Mouse (Mus musculus): ENCODE measurements at regions not wholly inside any gene's neighbourhood (a gene's known extent, or its start where the extent isn't known, plus 50 kb on each side); places are given as distances from the start of the nearest gene placed in this dataset.

- no peak for ATAC-seq (ENCODE audit: low FRiP score)
- 91% methylated on average over 4 of the region's 4 CpGs for WGBS
- H3K9ac ChIP-seq (ENCODE audit: low read depth, low read length): no peak overlapping the region
- H3K9me3 ChIP-seq (ENCODE audit: control insufficient read depth, low read length): no peaks in the 10 kb centered on the region
- H3K27ac ChIP-seq (ENCODE audit: low read depth, low read length): no peak overlapping the region
- H3K4me1 ChIP-seq (replicated peaks; ENCODE audit: control insufficient read depth, insufficient read depth, low read length): no peaks in the 10 kb centered on the region
- H3K4me2 ChIP-seq (replicated peaks; ENCODE audit: low read depth, low read length): no peak overlapping the region
- no peak for DNase-seq (ENCODE audit: low spot score)
- no peak overlapping the region for H3K4me3 ChIP-seq (ENCODE audit: low read depth, low read length)
- no peaks in the 10 kb centered on the region for H3K36me3 ChIP-seq (ENCODE audit: control insufficient read depth, insufficient read depth, low read length)
- H3K27me3 ChIP-seq (ENCODE audit: control insufficient read depth, insufficient read depth, low read length): no peaks in the 10 kb centered on the region
These were observed 78.5 kb upstream of the Rybp start for GRCm38 (mm10) chr6:100365791-100366190.

- 73% methylated on average over 5 of the region's 5 CpGs for WGBS
- no peaks in the 10 kb centered on the region for H3K9me3 ChIP-seq (ENCODE audit: control insufficient read depth, low read length)
- DNase-seq (ENCODE audit: low spot score) (no peak), ATAC-seq (ENCODE audit: low FRiP score) (no peak)
- H3K4me3 ChIP-seq (ENCODE audit: low read depth, low read length): no peak overlapping the region
- H3K36me3 ChIP-seq (ENCODE audit: control insufficient read depth, insufficient read depth, low read length): no peaks in the 10 kb centered on the region
- no peaks in the 10 kb centered on the region for H3K4me1 ChIP-seq (replicated peaks; ENCODE audit: control insufficient read depth, insufficient read depth, low read length)
- no peak overlapping the region for H3K9ac ChIP-seq (ENCODE audit: low read depth, low read length)
- H3K27ac ChIP-seq (ENCODE audit: low read depth, low read length): no peak overlapping the region
- no peaks in the 10 kb centered on the region for H3K27me3 ChIP-seq (ENCODE audit: control insufficient read depth, insufficient read depth, low read length)
- no peak overlapping the region for H3K4me2 ChIP-seq (replicated peaks; ENCODE audit: low read depth, low read length)
These were observed 76.4 kb upstream of the Rybp start for GRCm38 (mm10) chr6:100363683-100364082.

- no peak overlapping the region for H3K9ac ChIP-seq (ENCODE audit: low read depth, low read length)
- ATAC-seq (ENCODE audit: low FRiP score) (no peak), DNase-seq (ENCODE audit: low spot score) (no peak)
- 84% methylated on average over 11 of the region's 11 CpGs for WGBS
- no peaks in the 10 kb centered on the region for H3K9me3 ChIP-seq (ENCODE audit: control insufficient read depth, low read length)
- no peaks in the 10 kb centered on the region for H3K36me3 ChIP-seq (ENCODE audit: control insufficient read depth, insufficient read depth, low read length)
- H3K4me2 ChIP-seq (replicated peaks; ENCODE audit: low read depth, low read length): no peak overlapping the region
- no peaks in the 10 kb centered on the region for H3K27me3 ChIP-seq (ENCODE audit: control insufficient read depth, insufficient read depth, low read length)
- H3K27ac ChIP-seq (ENCODE audit: low read depth, low read length): no peak overlapping the region
- no peaks in the 10 kb centered on the region for H3K4me1 ChIP-seq (replicated peaks; ENCODE audit: control insufficient read depth, insufficient read depth, low read length)
- no peak overlapping the region for H3K4me3 ChIP-seq (ENCODE audit: low read depth, low read length)
These were observed 69.5 kb upstream of the Rybp start for GRCm38 (mm10) chr6:100356617-100357399.

- H3K27me3 ChIP-seq (ENCODE audit: control insufficient read depth, insufficient read depth, low read length): no peaks in the 10 kb centered on the region
- no peak overlapping the region for H3K9ac ChIP-seq (ENCODE audit: low read depth, low read length)
- no peak overlapping the region for H3K4me3 ChIP-seq (ENCODE audit: low read depth, low read length)
- no peak overlapping the region for H3K27ac ChIP-seq (ENCODE audit: low read depth, low read length)
- H3K4me1 ChIP-seq (replicated peaks; ENCODE audit: control insufficient read depth, insufficient read depth, low read length): no peaks in the 10 kb centered on the region
- no peaks in the 10 kb centered on the region for H3K9me3 ChIP-seq (ENCODE audit: control insufficient read depth, low read length)
- WGBS: 90% methylated on average over 9 of the region's 9 CpGs
- no peak for DNase-seq (ENCODE audit: low spot score)
- no peak overlapping the region for H3K4me2 ChIP-seq (replicated peaks; ENCODE audit: low read depth, low read length)
- H3K36me3 ChIP-seq (ENCODE audit: control insufficient read depth, insufficient read depth, low read length): no peaks in the 10 kb centered on the region
- no peak for ATAC-seq (ENCODE audit: low FRiP score)
These were observed 68.6 kb upstream of the Rybp start for GRCm38 (mm10) chr6:100355858-100356257.

- WGBS: 85% methylated on average over 7 of the region's 7 CpGs
- H3K9me3 ChIP-seq (ENCODE audit: control insufficient read depth, low read length): no peaks in the 10 kb centered on the region
- ATAC-seq (ENCODE audit: low FRiP score) (no peak), DNase-seq (ENCODE audit: low spot score) (no peak)
- H3K36me3 ChIP-seq (ENCODE audit: control insufficient read depth, insufficient read depth, low read length): no peaks in the 10 kb centered on the region
- no peak overlapping the region for H3K9ac ChIP-seq (ENCODE audit: low read depth, low read length)
- H3K27me3 ChIP-seq (ENCODE audit: control insufficient read depth, insufficient read depth, low read length): no peaks in the 10 kb centered on the region
- H3K4me1 ChIP-seq (replicated peaks; ENCODE audit: control insufficient read depth, insufficient read depth, low read length): no peaks in the 10 kb centered on the region
- H3K4me3 ChIP-seq (ENCODE audit: low read depth, low read length): no peak overlapping the region
- H3K4me2 ChIP-seq (replicated peaks; ENCODE audit: low read depth, low read length): no peak overlapping the region
- no peak overlapping the region for H3K27ac ChIP-seq (ENCODE audit: low read depth, low read length)
These were observed 60.2 kb upstream of the Rybp start for GRCm38 (mm10) chr6:100347481-100347880.

- no peak overlapping the region for H3K4me3 ChIP-seq (ENCODE audit: low read depth, low read length)
- H3K27me3 ChIP-seq (ENCODE audit: control insufficient read depth, insufficient read depth, low read length): no peaks in the 10 kb centered on the region
- no peak overlapping the region for H3K27ac ChIP-seq (ENCODE audit: low read depth, low read length)
- no peaks in the 10 kb centered on the region for H3K36me3 ChIP-seq (ENCODE audit: control insufficient read depth, insufficient read depth, low read length)
- WGBS: 79% methylated on average over 3 of the region's 3 CpGs
- DNase-seq (ENCODE audit: low spot score) (no peak), ATAC-seq (ENCODE audit: low FRiP score) (no peak)
- H3K4me2 ChIP-seq (replicated peaks; ENCODE audit: low read depth, low read length): no peak overlapping the region
- no peaks in the 10 kb centered on the region for H3K4me1 ChIP-seq (replicated peaks; ENCODE audit: control insufficient read depth, insufficient read depth, low read length)
- no peak overlapping the region for H3K9ac ChIP-seq (ENCODE audit: low read depth, low read length)
- H3K9me3 ChIP-seq (ENCODE audit: control insufficient read depth, low read length): no peaks in the 10 kb centered on the region
These were observed 57.8 kb upstream of the Rybp start for GRCm38 (mm10) chr6:100345073-100345472.

- Histone ChIP-seq H3K27ac (ENCODE audit: low read depth, low read length) (no peak overlapping the region), H3K9ac (ENCODE audit: low read depth, low read length) (no peak overlapping the region), H3K4me2 (replicated peaks; ENCODE audit: low read depth, low read length) (no peak overlapping the region), H3K4me3 (ENCODE audit: low read depth, low read length) (no peak overlapping the region), H3K27me3 (ENCODE audit: control insufficient read depth, insufficient read depth, low read length) (peaks cover 9% of the 10 kb centered on the region), H3K36me3 (ENCODE audit: control insufficient read depth, insufficient read depth, low read length) (no peaks in the 10 kb centered on the region), H3K4me1 (replicated peaks; ENCODE audit: control insufficient read depth, insufficient read depth, low read length) (peaks cover 4% of the 10 kb centered on the region), H3K9me3 (ENCODE audit: control insufficient read depth, low read length) (no peaks in the 10 kb centered on the region)
- no peak for ATAC-seq (ENCODE audit: low FRiP score)
- no peak for DNase-seq (ENCODE audit: low spot score)
- 66% methylated on average over 13 of the region's 13 CpGs for WGBS
These were observed 54.3 kb upstream of the Rybp start for GRCm38 (mm10) chr6:100341305-100342290.

GRCm38 (mm10) chr6:100338291-100338690 is 51.0 kb upstream of the Rybp start:
- peaks cover 11% of the 10 kb centered on the region for H3K27me3 ChIP-seq (ENCODE audit: control insufficient read depth, insufficient read depth, low read length)
- no peak overlapping the region for H3K4me3 ChIP-seq (ENCODE audit: low read depth, low read length)
- no peak overlapping the region for H3K4me2 ChIP-seq (replicated peaks; ENCODE audit: low read depth, low read length)
- DNase-seq (ENCODE audit: low spot score): no peak
- H3K27ac ChIP-seq (ENCODE audit: low read depth, low read length): no peak overlapping the region
- ATAC-seq (ENCODE audit: low FRiP score): no peak
- WGBS: 92% methylated on average over 4 of the region's 4 CpGs
- no peaks in the 10 kb centered on the region for H3K36me3 ChIP-seq (ENCODE audit: control insufficient read depth, insufficient read depth, low read length)
- peaks cover 11% of the 10 kb centered on the region for H3K4me1 ChIP-seq (replicated peaks; ENCODE audit: control insufficient read depth, insufficient read depth, low read length)
- no peak overlapping the region for H3K9ac ChIP-seq (ENCODE audit: low read depth, low read length)
- no peaks in the 10 kb centered on the region for H3K9me3 ChIP-seq (ENCODE audit: control insufficient read depth, low read length)

All from hindbrain, embryonic 11.5 days (tissue).